Mouse (Mus musculus) stomach, embryonic 15.5 days (tissue): ENCODE measurements around the gene Fbn1. TPM values are rescaled to one million over a fixed set of nuclear protein-coding genes. Genes with fewer than 3 reads are reported as not detected.
"Not testable (repeated sequence)": the region's sequence is repeated elsewhere in the genome, so short reads cannot be mapped to it uniquely, and the experiment has no call there.

ENCODE experiments used
- ATAC-seq: fragments of 200-750 bp; cut with Nextera tagmentation; 2 replicates; pipeline ENCODE4 v1.8.0; 2017; ENCODE audit warnings: low read depth, moderate number of reproducible peaks, moderate TSS enrichment; ENCODE audit not compliant: insufficient read depth, low FRiP score
- H3K27ac ChIP-seq: fragments of 300-500 bp; sonication (generic); 2 replicates; pipeline ENCODE4 v1.5.1; 2015; ENCODE audit warnings: mild to moderate bottlenecking, inconsistent platforms
- H3K27me3 ChIP-seq: fragments of 300-500 bp; sonication (generic); replicated peaks from 2 replicates; pipeline ENCODE4 v1.6.1; 2015; ENCODE audit warnings: inconsistent platforms
- H3K36me3 ChIP-seq: fragments of 300-500 bp; sonication (generic); 2 replicates; pipeline ENCODE4 v1.6.1; 2015; ENCODE audit warnings: inconsistent platforms
- H3K4me1 ChIP-seq: fragments of 300-500 bp; sonication (generic); 2 replicates; pipeline ENCODE4 v1.6.1; 2015; ENCODE audit warnings: inconsistent platforms
- H3K4me2 ChIP-seq: fragments of 300-500 bp; sonication (generic); 2 replicates; pipeline ENCODE4 v1.6.1; 2015; ENCODE audit warnings: mild to moderate bottlenecking, inconsistent platforms
- H3K4me3 ChIP-seq: fragments of 300-500 bp; sonication (generic); replicated peaks from 2 replicates; pipeline ENCODE4 v1.5.1; 2015; ENCODE audit warnings: inconsistent platforms
- H3K9ac ChIP-seq: fragments of 300-500 bp; sonication (generic); 2 replicates; pipeline ENCODE4 v1.6.1; 2015; ENCODE audit warnings: inconsistent platforms
- H3K9me3 ChIP-seq: fragments of 300-500 bp; sonication (generic); 2 replicates; pipeline ENCODE4 v1.6.1; 2016; ENCODE audit warnings: inconsistent platforms
- WGBS: fragments of 180-500 bp; shearing (Covaris S2); methylation state at CpG from one replicate; pipeline ENCODE4 v1.1.7; 2015; 5-methylcytosine and 5-hydroxymethylcytosine counted together
- polyA plus RNA-seq: library from polyadenylated mRNA; unstranded; fragments of >200 nt; fragmentation: Nextera tagmentation; extraction: Ambion mirVana; gene quantifications from 2 replicates; pipeline ENCODE4 v1.2.1, GENCODE M21; 2015

Gene Fbn1
- polyA plus RNA-seq, 1 experiment from 2014 or later: 25.9 TPM

DNA sequence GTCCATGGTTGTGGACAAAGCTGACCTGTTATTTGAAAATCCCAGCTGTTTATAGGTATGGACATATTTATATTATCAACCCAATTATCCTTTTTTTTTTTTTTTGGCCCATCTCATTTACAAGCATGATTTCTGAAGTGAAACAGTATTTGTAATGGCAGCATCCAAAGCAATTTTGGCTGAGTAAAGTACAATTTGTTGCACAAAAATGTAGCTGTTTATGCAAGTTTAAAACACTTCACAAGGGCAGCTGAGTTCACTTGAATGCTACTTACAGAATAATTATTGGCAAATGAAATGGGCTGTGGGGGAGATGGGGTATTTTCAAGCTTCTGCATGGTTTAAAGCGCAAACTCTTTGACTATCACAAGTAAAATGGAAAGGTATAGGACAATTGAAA is 209.0 kb downstream of the Fbn1 start:
- Histone ChIP-seq H3K4me3 (no peak overlapping the region), H3K27me3 (no peaks in the 10 kb centered on the region), H3K4me1 (no peaks in the 10 kb centered on the region), H3K36me3 (peaks cover 4% of the 10 kb centered on the region), H3K9me3 (no peaks in the 10 kb centered on the region), H3K27ac (no peak overlapping the region; the same call in 1 of the 2 replicates), H3K4me2 (no peak overlapping the region), H3K9ac (no peak overlapping the region)
- ATAC-seq: no peak
- 93% methylated on average over 1 of the region's 1 CpGs for WGBS

DNA sequence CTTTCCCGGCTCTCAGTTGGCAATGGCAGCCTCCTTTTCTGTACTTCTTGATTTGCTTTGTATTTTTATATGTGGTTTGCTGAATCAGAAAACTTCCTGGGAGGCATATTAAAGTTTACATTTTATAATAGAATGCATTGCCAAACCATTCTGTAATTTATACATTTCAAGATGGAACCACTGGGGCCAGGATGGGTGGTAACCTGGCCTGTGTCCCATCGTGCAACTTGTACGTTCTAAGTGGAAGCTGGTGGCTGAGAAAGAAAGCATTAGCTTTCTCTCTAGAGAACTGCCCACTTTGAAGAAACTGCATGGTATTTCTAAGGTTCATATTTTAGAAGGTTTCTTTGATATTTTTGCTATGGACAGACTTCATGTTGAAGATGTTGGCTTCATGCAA is 212.3 kb downstream of the Fbn1 start:
- Histone ChIP-seq H3K4me2 (no peak overlapping the region), H3K4me1 (no peaks in the 10 kb centered on the region), H3K27ac (no peak overlapping the region), H3K36me3 (no peaks in the 10 kb centered on the region), H3K4me3 (no peak overlapping the region), H3K9me3 (no peaks in the 10 kb centered on the region), H3K9ac (no peak overlapping the region), H3K27me3 (no peaks in the 10 kb centered on the region)
- 57% methylated on average over 3 of the region's 3 CpGs for WGBS
- no peak for ATAC-seq

DNA sequence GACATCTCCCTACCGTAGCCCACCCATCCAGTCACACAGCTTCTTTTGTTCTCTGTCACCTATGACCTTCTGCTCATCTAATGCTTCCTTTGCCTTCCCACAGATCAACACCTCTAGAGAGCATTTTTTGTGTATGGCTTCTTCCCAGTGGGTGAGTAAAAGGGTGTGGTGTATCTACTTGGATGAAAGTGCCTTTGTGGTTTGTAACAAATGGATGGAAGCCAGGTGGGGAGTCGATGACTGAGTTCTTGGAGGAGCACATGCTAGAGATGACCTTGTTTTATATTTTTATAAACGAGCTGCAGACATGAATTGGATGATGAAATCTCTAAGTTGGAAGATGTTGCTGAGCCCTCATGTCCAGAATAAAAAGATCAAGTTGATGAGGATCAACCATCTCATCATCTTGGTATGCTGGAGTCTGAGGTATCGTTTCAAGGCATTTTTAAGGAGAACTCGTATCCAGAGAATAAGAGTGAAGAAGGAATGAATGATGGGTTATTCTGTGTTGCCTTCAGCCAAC is 213.8 kb downstream of the Fbn1 start:
- no peak for ATAC-seq
- H3K36me3 ChIP-seq: no peaks in the 10 kb centered on the region
- no peak overlapping the region for H3K9ac ChIP-seq
- H3K27ac ChIP-seq: no peak overlapping the region
- no peaks in the 10 kb centered on the region for H3K4me1 ChIP-seq
- no peak overlapping the region for H3K4me2 ChIP-seq
- no peaks in the 10 kb centered on the region for H3K27me3 ChIP-seq
- H3K4me3 ChIP-seq: no peak overlapping the region
- no peaks in the 10 kb centered on the region for H3K9me3 ChIP-seq
- WGBS: 72% methylated on average over 5 of the region's 5 CpGs

DNA sequence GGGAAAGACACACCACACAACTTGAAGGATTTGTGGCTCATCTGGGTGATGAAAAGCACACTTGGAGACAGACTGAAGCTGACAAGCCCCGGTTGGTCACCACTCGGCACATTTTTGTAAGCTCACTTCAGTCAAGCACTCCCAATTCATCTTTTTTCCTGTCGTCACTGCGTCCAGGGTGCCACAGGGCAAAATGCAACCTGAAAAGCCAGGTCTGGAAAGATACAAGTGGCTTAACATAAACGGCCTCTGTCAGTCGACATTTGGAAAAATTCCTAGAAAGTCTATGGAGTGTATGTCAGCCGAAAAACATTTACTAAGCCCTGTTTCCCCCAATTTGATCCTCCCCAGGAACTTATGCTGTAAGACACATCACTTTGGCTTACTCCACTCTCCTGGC is 215.2 kb downstream of the Fbn1 start:
- no peaks in the 10 kb centered on the region for H3K4me1 ChIP-seq
- ATAC-seq: no peak
- H3K27me3 ChIP-seq: no peaks in the 10 kb centered on the region
- no peaks in the 10 kb centered on the region for H3K9me3 ChIP-seq
- H3K9ac ChIP-seq: no peak overlapping the region
- WGBS: 52% methylated on average over 7 of the region's 7 CpGs
- no peak overlapping the region for H3K27ac ChIP-seq
- no peaks in the 10 kb centered on the region for H3K36me3 ChIP-seq
- H3K4me3 ChIP-seq: no peak overlapping the region
- H3K4me2 ChIP-seq: no peak overlapping the region

DNA sequence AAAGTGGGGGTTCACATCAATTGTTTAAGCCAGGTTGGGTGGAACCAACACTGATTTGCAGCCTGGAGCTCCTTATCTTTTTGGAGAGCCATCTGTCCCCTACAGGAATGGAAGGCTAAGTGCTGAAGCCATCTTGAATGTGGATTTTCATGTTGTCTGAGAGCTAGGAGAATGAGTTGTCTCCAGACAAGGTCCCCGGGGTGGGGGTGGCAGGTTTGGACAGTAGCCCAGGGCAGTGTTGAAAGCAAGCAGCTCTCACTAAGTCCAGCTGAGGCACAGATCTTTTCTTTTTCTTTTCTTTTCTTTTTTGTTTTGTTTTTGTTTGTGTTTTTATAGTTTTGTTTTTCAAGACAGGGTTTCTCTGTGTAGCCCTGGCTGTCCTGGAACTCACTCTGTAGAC is 216.7 kb downstream of the Fbn1 start:
- WGBS: 91% methylated on average over 1 of the region's 1 CpGs
- no peaks in the 10 kb centered on the region for H3K9me3 ChIP-seq
- H3K4me3 ChIP-seq: no peak overlapping the region
- no peaks in the 10 kb centered on the region for H3K4me1 ChIP-seq
- no peaks in the 10 kb centered on the region for H3K36me3 ChIP-seq
- no peak for ATAC-seq
- H3K4me2 ChIP-seq: no peak overlapping the region
- H3K27me3 ChIP-seq: no peaks in the 10 kb centered on the region
- no peak overlapping the region for H3K9ac ChIP-seq
- no peak overlapping the region for H3K27ac ChIP-seq

DNA sequence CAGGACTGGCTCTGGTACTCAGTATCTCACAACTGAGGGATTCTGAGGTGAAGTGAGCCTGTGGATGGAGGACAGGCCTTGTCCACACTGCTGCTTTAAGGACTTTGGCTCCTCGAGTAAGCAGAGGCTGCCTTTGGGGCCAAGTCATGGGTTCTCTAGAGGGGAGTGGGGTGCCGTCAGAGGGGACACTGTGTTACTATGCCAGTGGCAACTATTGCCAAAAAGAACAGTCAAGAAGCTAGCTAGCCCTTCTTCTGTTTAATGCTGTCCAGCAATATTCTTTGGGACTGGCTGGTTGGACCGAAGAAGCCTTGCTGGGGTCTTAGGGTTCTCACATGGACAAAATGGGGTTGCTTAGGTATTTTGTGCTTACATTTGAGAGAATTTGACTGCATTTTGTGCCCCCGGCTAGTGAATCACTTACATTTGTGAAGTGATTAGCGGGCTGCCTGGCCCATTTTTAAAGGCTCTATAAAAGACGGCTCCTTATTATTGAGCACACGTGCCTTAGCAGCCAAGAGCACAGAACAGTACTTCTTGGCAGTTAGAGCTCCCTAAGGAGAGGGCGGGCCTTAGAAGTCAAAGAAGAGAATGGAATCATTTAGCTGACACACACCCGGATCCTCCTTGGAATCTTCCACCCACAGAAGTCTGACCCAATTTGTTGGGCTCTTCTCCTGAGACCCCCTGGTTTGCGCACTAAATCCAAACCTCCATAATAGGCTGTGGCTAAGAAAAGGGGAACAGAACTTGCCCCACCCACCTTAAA is 217.4 kb downstream of the Fbn1 start:
- Histone ChIP-seq H3K36me3 (no peaks in the 10 kb centered on the region), H3K9ac (no peak overlapping the region), H3K27me3 (no peaks in the 10 kb centered on the region), H3K4me1 (no peaks in the 10 kb centered on the region), H3K27ac (no peak overlapping the region), H3K4me2 (no peak overlapping the region), H3K9me3 (no peaks in the 10 kb centered on the region), H3K4me3 (no peak overlapping the region)
- ATAC-seq: no peak
- 84% methylated on average over 10 of the region's 10 CpGs for WGBS

DNA sequence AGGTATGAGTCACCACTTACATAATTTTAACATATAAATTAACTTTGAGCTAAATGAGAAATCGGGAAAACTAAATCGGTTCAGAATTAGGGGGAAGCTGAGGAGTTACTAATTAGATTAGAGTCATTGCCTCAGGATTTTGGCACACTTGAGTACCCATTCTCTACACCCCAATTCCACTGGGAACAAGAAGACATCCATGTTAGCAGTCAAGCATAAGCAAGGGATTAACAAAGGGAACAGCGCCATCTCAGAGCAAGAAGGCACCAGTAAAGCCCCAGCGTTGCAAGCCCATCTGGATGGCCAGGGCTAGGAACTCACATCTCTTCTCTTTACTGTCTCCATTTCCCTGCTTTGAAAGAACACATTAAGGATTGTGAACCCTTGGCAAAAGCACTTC is 222.0 kb downstream of the Fbn1 start:
- H3K4me3 ChIP-seq: no peak overlapping the region
- no peak overlapping the region for H3K27ac ChIP-seq
- H3K36me3 ChIP-seq: no peaks in the 10 kb centered on the region
- H3K4me2 ChIP-seq: no peak overlapping the region
- H3K27me3 ChIP-seq: no peaks in the 10 kb centered on the region
- WGBS: 84% methylated on average over 4 of the region's 4 CpGs
- H3K4me1 ChIP-seq: no peaks in the 10 kb centered on the region
- ATAC-seq: no peak
- H3K9ac ChIP-seq: no peak overlapping the region
- no peaks in the 10 kb centered on the region for H3K9me3 ChIP-seq

DNA sequence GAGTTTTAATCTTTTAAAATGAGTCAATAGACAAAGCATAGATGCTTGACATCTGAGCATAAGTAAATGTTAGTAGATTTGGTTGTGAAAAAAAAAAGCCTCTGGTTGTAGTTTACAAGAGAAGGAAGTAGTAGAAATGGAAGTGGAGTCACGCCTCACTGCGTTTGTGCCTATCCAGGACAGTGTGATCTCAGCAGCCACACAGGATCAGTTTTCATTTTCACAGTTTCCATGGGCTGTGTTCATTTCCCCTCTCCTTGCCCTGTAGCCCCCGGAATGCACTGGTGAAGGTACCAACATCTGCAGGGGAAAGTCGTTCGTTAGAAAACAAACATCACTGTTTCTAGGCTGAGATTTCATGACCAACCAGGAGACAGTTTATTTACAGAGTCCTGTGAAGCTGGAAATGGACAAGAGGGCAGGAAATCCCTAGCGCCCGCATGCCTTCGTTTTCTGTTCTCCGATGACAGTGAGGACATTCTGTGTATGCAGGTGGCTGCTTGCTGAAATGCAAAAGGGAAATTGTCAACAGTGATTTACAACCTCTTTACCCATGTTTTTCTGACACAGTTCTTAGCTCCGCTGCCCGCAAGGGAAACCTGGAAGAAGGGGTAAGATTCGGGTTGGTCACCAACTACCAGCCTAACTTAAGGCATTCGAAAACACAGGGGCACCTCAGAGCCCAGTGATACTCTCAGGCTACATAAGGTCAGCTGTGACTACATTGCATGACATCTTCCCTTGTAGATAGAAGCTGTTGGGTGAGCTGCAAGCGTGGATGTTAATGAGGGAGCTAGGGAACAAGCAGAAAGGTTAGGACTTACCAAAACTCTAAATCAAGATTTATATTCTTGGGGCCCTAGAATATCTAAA is 225.2 kb downstream of the Fbn1 start:
- WGBS: 38% methylated on average over 14 of the region's 14 CpGs
- no peak overlapping the region for H3K27ac ChIP-seq

DNA sequence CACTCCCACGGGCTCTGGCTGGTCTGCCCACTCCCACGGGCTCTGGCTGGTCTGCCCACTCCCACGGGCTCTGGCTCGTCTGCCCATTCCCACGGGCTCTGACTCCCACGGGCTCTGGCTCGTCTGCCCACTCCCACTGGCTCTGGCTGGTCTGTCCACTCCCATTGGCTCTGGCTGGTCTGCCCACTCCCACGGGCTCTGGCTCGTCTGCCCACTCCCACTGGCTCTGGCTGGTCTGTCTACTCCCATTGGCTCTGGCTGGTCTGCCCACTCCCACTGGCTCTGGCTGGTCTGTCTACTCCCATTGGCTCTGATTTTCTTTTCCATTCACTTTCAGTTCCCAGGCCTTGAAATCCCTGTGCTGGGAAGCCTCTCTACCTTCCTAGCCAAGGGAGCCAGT is 227.8 kb downstream of the Fbn1 start:
- not testable (repeated sequence) for H3K27ac ChIP-seq, H3K9me3 ChIP-seq, ATAC-seq, H3K4me1 ChIP-seq, H3K27me3 ChIP-seq, H3K4me3 ChIP-seq, H3K9ac ChIP-seq, H3K4me2 ChIP-seq, H3K36me3 ChIP-seq
- 79% methylated on average over 9 of the region's 9 CpGs for WGBS

More for the DNA sequence above, 225.2 kb downstream of the Fbn1 start:
- Histone ChIP-seq H3K4me3 (no peak overlapping the region), H3K4me1 (no peaks in the 10 kb centered on the region), H3K36me3 (no peaks in the 10 kb centered on the region), H3K9ac (no peak overlapping the region), H3K4me2 (peak overlapping the region; percentile 5; the same call in 1 of the 2 replicates), H3K27me3 (no peaks in the 10 kb centered on the region), H3K9me3 (no peaks in the 10 kb centered on the region)
- ATAC-seq: no peak

DNA sequence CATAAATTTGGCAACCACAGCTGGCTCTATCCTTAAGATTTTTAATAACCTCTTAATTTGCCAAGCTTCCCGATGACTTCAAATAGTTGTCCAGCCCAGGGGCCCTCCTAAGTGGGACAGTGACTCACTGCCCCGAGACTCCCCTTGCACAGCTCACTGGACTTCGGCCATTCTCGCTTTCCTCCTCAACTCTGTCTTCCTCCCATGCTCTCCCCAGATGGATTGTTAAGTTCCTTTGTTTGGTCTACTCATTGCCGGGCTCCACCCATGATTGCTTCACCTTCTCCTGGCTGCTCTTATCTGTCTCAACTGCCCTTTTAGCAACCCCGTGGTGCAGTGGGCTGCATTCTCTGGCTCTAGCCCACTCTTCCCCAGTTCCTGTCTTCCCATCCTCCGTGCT is 229.3 kb downstream of the Fbn1 start:
- Histone ChIP-seq H3K4me1 (peaks cover 3% of the 10 kb centered on the region; the same call in 1 of the 2 replicates), H3K36me3 (no peaks in the 10 kb centered on the region), H3K27ac (no peak overlapping the region), H3K4me3 (no peak overlapping the region), H3K9ac (no peak overlapping the region), H3K27me3 (no peaks in the 10 kb centered on the region), H3K9me3 (no peaks in the 10 kb centered on the region), H3K4me2 (no peak overlapping the region)
- WGBS: 41% methylated on average over 7 of the region's 7 CpGs
- ATAC-seq: no peak

DNA sequence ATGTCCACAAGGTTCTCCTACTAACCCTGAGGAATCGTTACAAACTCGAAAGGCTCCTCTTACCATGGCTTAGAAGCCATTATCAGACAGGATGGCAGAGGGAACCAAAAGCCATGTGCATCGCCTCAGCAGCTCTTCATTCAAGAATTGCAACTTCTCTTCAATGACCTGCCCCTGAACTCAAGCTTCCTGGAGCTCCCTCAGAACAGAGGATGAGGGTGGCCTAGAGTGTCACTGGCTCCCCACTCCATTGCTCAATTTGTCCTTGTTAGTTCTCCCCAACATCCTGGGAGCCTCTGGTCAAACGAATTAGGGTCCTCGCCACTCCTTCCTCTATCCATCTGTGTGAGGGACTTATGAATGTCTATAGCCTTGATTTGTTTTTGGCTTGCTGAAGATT is 231.1 kb downstream of the Fbn1 start:
- 86% methylated on average over 5 of the region's 5 CpGs for WGBS
- ATAC-seq: no peak

DNA sequence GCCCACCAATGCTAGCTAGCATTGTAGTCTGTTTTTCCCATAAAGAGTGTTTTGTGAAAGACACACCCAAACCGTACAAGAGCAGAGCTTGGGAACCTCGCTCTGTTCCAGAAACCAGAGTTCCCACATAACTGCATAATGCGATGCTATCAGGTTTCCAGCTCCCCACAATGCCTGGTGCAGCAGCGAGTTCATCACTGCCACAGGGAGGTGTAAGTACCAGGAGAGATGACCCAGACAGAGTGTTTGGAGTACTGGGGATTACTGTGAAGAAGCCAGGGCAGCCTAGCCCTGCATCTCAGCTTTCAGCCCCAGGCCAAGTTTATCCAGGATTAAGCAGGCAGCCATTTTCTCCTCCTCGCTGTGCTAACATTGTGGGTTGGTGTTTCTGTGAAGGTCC is 232.2 kb downstream of the Fbn1 start:
- Histone ChIP-seq H3K27me3 (no peaks in the 10 kb centered on the region), H3K9ac (no peak overlapping the region), H3K4me2 (no peak overlapping the region), H3K36me3 (no peaks in the 10 kb centered on the region), H3K4me3 (no peak overlapping the region), H3K9me3 (no peaks in the 10 kb centered on the region), H3K4me1 (peaks cover 3% of the 10 kb centered on the region; the same call in 1 of the 2 replicates), H3K27ac (no peak overlapping the region)
- 39% methylated on average over 5 of the region's 5 CpGs for WGBS
- ATAC-seq: no peak

More for the DNA sequence above, 231.1 kb downstream of the Fbn1 start:
- peaks cover 3% of the 10 kb centered on the region; the same call in 1 of the 2 replicates for H3K4me1 ChIP-seq
- no peaks in the 10 kb centered on the region for H3K27me3 ChIP-seq
- no peak overlapping the region for H3K9ac ChIP-seq
- H3K4me2 ChIP-seq: no peak overlapping the region
- H3K36me3 ChIP-seq: no peaks in the 10 kb centered on the region
- H3K27ac ChIP-seq: no peak overlapping the region
- no peak overlapping the region for H3K4me3 ChIP-seq
- H3K9me3 ChIP-seq: no peaks in the 10 kb centered on the region
